Mouse (Mus musculus) forebrain, postnatal 0 days (tissue): ENCODE results near the gene Ap1m1. TPM values are rescaled to one million over a fixed set of nuclear protein-coding genes. Genes with fewer than 3 reads are reported as not detected.

Experiments used
- ATAC-seq: fragments of 200-750 bp; cut with Nextera tagmentation; 2 replicates; pipeline ENCODE4 v1.8.0; 2017; ENCODE audit warnings: mild to moderate bottlenecking, moderate library complexity
- DNase-seq: peaks from one replicate; pipeline ENCODE4 v3.0.0-alpha.2; 2015
- H3K27ac ChIP-seq: fragments of 300-500 bp; sonication (generic); 2 replicates; pipeline ENCODE4 v1.5.1; 2014; ENCODE audit warnings: low read depth, mild to moderate bottlenecking, antibody characterized with exemption, low read length, moderate library complexity, mixed read lengths
- H3K27me3 ChIP-seq: fragments of 300-500 bp; sonication (generic); 2 replicates; pipeline ENCODE4 v1.6.1; 2014; ENCODE audit warnings: mild to moderate bottlenecking, low read length, mixed read lengths; ENCODE audit not compliant: insufficient read depth
- H3K36me3 ChIP-seq: fragments of 300-500 bp; sonication (generic); 2 replicates; pipeline ENCODE4 v1.6.1; 2014; ENCODE audit warnings: mild to moderate bottlenecking, moderate library complexity; ENCODE audit not compliant: insufficient read depth
- H3K4me1 ChIP-seq: fragments of 300-500 bp; sonication (generic); 2 replicates; pipeline ENCODE4 v1.6.1; 2014; ENCODE audit warnings: antibody characterized with exemption; ENCODE audit not compliant: insufficient read depth
- H3K4me2 ChIP-seq: fragments of 300-500 bp; sonication (generic); 2 replicates; pipeline ENCODE4 v1.6.1; 2014; ENCODE audit warnings: low read depth, mild to moderate bottlenecking, moderate library complexity
- H3K4me3 ChIP-seq: fragments of 300-500 bp; sonication (generic); 2 replicates; pipeline ENCODE4 v1.5.1; 2014; ENCODE audit warnings: low read depth, low read length, mixed read lengths
- H3K9ac ChIP-seq: fragments of 300-500 bp; sonication (generic); 2 replicates; pipeline ENCODE4 v1.6.1; 2014; ENCODE audit warnings: mild to moderate bottlenecking
- H3K9me3 ChIP-seq: fragments of 300-500 bp; sonication (generic); 2 replicates; pipeline ENCODE4 v1.6.1; 2016; ENCODE audit warnings: low read length
- CTCF ChIP-seq: sonication (generic); IDR thresholded peaks from 2 replicates; pipeline ENCODE4 v1.5.1; 2016; ENCODE audit warnings: antibody characterized with exemption, control low read depth, low read depth
- WGBS: fragments of 180-500 bp; shearing (Covaris S2); extraction: QIAGEN DNeasy Blood & Tissue Kit; methylation state at CpG from one replicate; pipeline ENCODE4 v1.1.7; 2014; 5-methylcytosine and 5-hydroxymethylcytosine counted together
- polyA plus RNA-seq: library from polyadenylated mRNA; unstranded; fragments of >200 nt; fragmentation: Nextera tagmentation; extraction: Ambion mirVana; gene quantifications from 2 replicates; pipeline ENCODE4 v1.2.1, GENCODE M21; 2015
- total RNA-seq: library from RNA; depleted of rRNA; stranded (reverse); fragments of >200 nt; gene quantifications from 2 replicates; pipeline ENCODE4 v1.2.3, GENCODE M21; 2014

Ap1m1 gene
- total and polyA plus RNA-seq, 2 experiments from 2014 or later, result 74.8 to 243 TPM

- no peak for DNase-seq
- Histone ChIP-seq H3K4me1 (no peaks in the 10 kb centered on the region), H3K27ac (no peak overlapping the region), H3K36me3 (no peaks in the 10 kb centered on the region), H3K27me3 (no peaks in the 10 kb centered on the region), H3K9ac (no peak overlapping the region), H3K4me2 (no peak overlapping the region), H3K4me3 (no peak overlapping the region), H3K9me3 (no peaks in the 10 kb centered on the region)
- TF ChIP-seq CTCF, result no peak
- 68% methylated on average over 11 of the region's 11 CpGs for WGBS
- no peak for ATAC-seq
Observed at GRCm38 (mm10) chr8:72271051-72271660, 31.3 kb downstream of the Ap1m1 start.

GRCm38 (mm10) chr8:72271691-72272090 lies 31.9 kb downstream of the Ap1m1 start:
- no peaks in the 10 kb centered on the region for H3K27me3 ChIP-seq
- no peak overlapping the region for H3K27ac ChIP-seq
- no peaks in the 10 kb centered on the region for H3K4me1 ChIP-seq
- no peaks in the 10 kb centered on the region for H3K36me3 ChIP-seq
- H3K9me3 ChIP-seq, result no peaks in the 10 kb centered on the region
- no peak overlapping the region for H3K4me3 ChIP-seq
- H3K4me2 ChIP-seq, result no peak overlapping the region
- no peak for DNase-seq
- H3K9ac ChIP-seq, result no peak overlapping the region
- ATAC-seq, result no peak
- no peak for TF ChIP-seq CTCF
- WGBS, result 76% methylated on average over 3 of the region's 3 CpGs

- Histone ChIP-seq H3K4me3 (no peak overlapping the region), H3K27ac (no peak overlapping the region), H3K9ac (no peak overlapping the region), H3K36me3 (no peaks in the 10 kb centered on the region), H3K27me3 (no peaks in the 10 kb centered on the region), H3K9me3 (no peaks in the 10 kb centered on the region), H3K4me1 (no peaks in the 10 kb centered on the region), H3K4me2 (no peak overlapping the region)
- peak; percentile 63 for TF ChIP-seq CTCF
- DNase-seq (peak; percentile 21), ATAC-seq (peak; percentile 80)
- 21% methylated on average over 3 of the region's 3 CpGs for WGBS
Observed at GRCm38 (mm10) chr8:72272361-72272760, 32.5 kb downstream of the Ap1m1 start.

- no peaks in the 10 kb centered on the region for H3K9me3 ChIP-seq
- no peak overlapping the region for H3K9ac ChIP-seq
- no peak overlapping the region for H3K4me3 ChIP-seq
- 65% methylated on average over 1 of the region's 1 CpGs for WGBS
- H3K36me3 ChIP-seq, result no peaks in the 10 kb centered on the region
- ATAC-seq (no peak), DNase-seq (no peak)
- H3K4me1 ChIP-seq, result no peaks in the 10 kb centered on the region
- H3K27me3 ChIP-seq, result no peaks in the 10 kb centered on the region
- no peak overlapping the region for H3K27ac ChIP-seq
- TF ChIP-seq CTCF, result no peak
- H3K4me2 ChIP-seq, result no peak overlapping the region
Observed at GRCm38 (mm10) chr8:72273111-72273770, 33.4 kb downstream of the Ap1m1 start.

- DNase-seq, result no peak
- Histone ChIP-seq H3K27ac (no peak overlapping the region), H3K36me3 (no peaks in the 10 kb centered on the region), H3K9me3 (no peaks in the 10 kb centered on the region), H3K27me3 (no peaks in the 10 kb centered on the region), H3K4me2 (no peak overlapping the region), H3K9ac (no peak overlapping the region), H3K4me1 (no peaks in the 10 kb centered on the region), H3K4me3 (no peak overlapping the region)
- TF ChIP-seq CTCF, result no peak
- WGBS, result 74% methylated on average over 5 of the region's 5 CpGs
- no peak for ATAC-seq
Observed at GRCm38 (mm10) chr8:72273807-72274206, 34.0 kb downstream of the Ap1m1 start.

GRCm38 (mm10) chr8:72277244-72277643 lies 37.4 kb downstream of the Ap1m1 start:
- DNase-seq, result no peak
- no peak overlapping the region for H3K4me3 ChIP-seq
- TF ChIP-seq CTCF, result no peak
- no peak for ATAC-seq
- no peaks in the 10 kb centered on the region for H3K36me3 ChIP-seq
- H3K27me3 ChIP-seq, result no peaks in the 10 kb centered on the region
- no peak overlapping the region for H3K9ac ChIP-seq
- WGBS, result 81% methylated on average over 3 of the region's 3 CpGs
- H3K9me3 ChIP-seq, result no peaks in the 10 kb centered on the region
- H3K27ac ChIP-seq, result no peak overlapping the region
- H3K4me1 ChIP-seq, result no peaks in the 10 kb centered on the region
- no peak overlapping the region for H3K4me2 ChIP-seq

GRCm38 (mm10) chr8:72279151-72279550 lies 39.3 kb downstream of the Ap1m1 start:
- no peak overlapping the region for H3K4me2 ChIP-seq
- TF ChIP-seq CTCF, result no peak
- H3K9ac ChIP-seq, result no peak overlapping the region
- H3K9me3 ChIP-seq, result no peaks in the 10 kb centered on the region
- no peaks in the 10 kb centered on the region for H3K36me3 ChIP-seq
- no peak overlapping the region for H3K4me3 ChIP-seq
- H3K27ac ChIP-seq, result no peak overlapping the region
- H3K4me1 ChIP-seq, result no peaks in the 10 kb centered on the region
- no peaks in the 10 kb centered on the region for H3K27me3 ChIP-seq
- no peak for DNase-seq
- 79% methylated on average over 7 of the region's 7 CpGs for WGBS
- ATAC-seq, result no peak
